Mouse (Mus musculus) spleen, postnatal 14 days (tissue): ENCODE measurements around the gene Yipf3.

Source experiments
- DNase-seq, 2 experiments: peaks; one replicate each; pipeline ENCODE4 v3.0.0; 2021 to 2022; ENCODE audit warnings: low spot score in 2 of 2

Yipf3 gene

GRCm38 (mm10) chr17:46247512-46248188, at the start of gene Yipf3, which contains the start of gene Polr1c:
Gene Yipf3, plus strand, starts transcription at chr17:46248080.
Gene Polr1c, minus strand, starts transcription at chr17:46248054.
- peak; percentile 88 to 93 for DNase-seq

DNA sequence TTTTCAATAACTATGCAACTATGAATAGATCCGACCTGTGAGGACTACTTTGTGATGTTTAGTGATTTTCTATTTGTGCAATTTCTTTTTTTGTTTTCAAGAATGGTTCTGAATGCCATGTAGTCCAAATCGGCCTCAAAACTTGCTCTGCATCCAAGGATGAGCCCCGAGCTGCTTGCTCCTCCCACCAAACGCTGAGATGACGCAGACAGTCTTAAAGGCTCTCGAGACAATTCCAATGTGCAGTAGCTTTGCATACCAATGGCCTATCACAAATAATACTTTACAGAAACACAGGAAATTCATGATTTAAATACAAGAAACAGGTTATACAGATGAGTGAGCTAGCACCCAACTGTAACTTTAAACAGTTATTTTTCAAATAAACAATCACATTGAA, 46.7 kb upstream of the Yipf3 start:
- no peak for DNase-seq

GRCm38 (mm10) chr17:46202421-46203071, 45.3 kb upstream of the Yipf3 start, which contains the start of the genes Polh and Xpo5:
Gene Polh, minus strand, starts transcription at chr17:46202645.
Gene Xpo5, plus strand, starts transcription at chr17:46202782.
- DNase-seq = peak; percentile 90 to 91

DNA sequence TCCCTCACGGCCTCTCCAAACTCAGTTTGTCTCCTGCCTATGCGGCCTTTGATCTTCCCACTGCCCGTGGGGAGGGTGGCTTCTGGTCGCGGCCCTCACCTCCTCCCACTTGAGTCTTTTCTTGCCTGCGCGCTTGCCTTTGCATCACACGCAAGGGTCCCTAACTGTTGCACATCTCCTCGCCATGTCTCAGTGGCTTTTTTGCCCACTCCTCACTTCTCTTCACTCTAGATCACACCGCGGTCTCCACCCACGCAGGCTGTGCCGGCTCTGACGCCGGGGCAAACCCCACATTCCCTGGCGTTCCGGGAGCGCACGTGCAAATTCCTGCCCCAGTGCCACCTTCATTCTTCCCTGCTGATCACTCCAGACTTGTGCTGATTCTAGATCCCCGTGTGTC, 44.8 kb upstream of the Yipf3 start:
- no peak for DNase-seq

GRCm38 (mm10) chr17:46206676-46207075, 41.2 kb upstream of the Yipf3 start:
- DNase-seq = no peak

GRCm38 (mm10) chr17:46210550-46210949, 37.3 kb upstream of the Yipf3 start:
- DNase-seq = no peak

DNA sequence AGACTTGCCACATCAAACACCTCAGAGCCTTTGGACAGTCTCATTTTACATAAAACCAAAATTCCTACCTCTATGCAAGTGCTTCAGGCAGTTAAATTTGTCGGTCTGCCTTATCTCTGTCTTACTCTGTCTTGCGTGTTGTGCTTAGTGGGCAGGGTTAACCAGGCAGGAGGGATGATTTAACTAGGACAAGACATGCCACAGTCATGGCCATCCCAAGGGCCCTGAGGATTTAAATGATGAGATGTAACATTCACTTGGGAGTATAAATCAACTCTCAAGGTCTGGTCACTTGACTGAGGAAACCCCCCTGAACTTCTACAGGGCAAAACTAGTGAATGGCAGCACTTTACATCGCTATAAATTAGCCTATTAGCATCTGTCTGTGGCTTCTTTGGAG, 26.3 kb upstream of the Yipf3 start:
- no peak for DNase-seq

- DNase-seq = no peak
These were observed 20.3 kb upstream of the Yipf3 start for GRCm38 (mm10) chr17:46227576-46227975.

DNA sequence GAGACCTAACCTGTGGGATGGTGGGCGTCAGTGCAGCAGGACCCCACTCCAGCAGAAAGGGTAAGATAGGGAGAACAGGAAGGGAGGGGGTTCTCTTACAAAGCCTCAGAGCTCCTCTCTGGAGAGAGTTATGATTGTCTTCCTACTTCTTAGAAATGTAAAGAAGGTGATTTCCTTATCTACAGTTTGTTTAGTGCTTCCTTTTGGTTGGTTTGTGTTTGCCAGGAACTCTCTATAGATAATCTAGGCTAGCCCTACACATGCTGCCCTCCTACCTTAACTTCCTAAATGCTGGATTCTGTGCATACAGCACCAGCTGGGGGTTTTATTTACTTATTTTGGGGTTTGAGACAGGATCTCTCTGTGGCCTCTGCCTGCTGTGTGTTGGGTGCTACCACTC, 11.8 kb upstream of the Yipf3 start:
- no peak for DNase-seq

DNA sequence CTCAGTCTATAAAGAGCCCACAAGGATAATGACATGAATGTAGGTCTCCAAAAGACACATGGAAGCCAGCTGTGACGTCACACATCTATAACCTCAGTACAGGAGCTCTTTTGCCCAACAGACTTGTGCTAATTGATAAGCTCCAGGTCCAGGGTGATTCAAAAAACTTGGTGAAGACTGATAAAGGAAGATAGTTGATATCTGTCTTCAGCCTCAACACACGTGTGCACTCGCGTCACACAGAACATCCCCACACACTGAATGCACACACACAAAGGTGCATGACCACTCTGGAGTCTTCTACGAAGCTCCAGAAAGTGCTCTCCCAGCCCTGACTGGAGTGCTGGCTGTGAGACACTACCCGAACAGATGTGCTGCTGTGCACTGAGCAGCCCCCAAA, 10.8 kb upstream of the Yipf3 start:
- no peak for DNase-seq

GRCm38 (mm10) chr17:46237480-46237879, 10.4 kb upstream of the Yipf3 start:
- DNase-seq = no peak

- no peak for DNase-seq
These were observed 8.3 kb upstream of the Yipf3 start for GRCm38 (mm10) chr17:46239516-46240114.

DNA sequence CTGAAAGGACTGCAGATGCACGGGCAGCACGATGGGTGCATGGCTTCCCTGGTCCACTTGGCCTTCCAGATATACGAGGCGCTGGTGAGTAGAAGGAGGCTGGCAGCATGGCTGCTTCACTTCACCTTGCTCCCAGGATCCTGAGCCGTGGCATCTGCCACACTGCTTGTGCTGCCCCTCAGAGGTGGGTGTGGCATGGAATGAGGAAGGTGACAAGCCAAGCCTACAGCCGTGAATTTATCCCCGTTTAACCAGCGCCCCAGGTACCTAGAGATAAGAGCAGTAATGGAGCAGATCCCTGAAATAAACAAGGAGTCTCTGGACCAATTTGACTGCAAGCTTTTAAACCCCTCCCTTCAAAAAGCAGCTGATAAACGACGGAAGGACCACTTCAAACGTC, 6.4 kb upstream of the Yipf3 start:
- DNase-seq = no peak

GRCm38 (mm10) chr17:46242274-46242673, 5.6 kb upstream of the Yipf3 start:
- DNase-seq = no peak

DNA sequence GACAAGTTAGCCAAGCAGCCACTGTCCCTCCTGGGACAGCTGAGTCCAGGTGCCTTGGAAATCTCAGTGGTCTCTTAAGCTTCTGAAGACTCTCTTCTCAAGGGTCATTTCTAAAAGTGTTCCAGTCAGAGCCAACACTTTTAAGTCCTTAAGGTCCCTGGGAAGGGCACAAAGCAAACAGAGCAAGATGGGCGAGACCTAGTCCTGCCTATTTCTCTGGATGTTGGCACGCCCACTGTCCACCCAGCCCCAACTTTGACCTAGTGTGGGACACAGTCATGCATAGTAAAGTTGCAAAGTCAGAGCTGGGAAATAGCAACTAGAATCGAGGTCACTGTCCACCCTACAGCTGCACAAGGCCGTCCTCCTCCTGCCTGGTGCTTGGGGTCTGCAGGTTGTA, 4.9 kb upstream of the Yipf3 start:
- DNase-seq = no peak

DNA sequence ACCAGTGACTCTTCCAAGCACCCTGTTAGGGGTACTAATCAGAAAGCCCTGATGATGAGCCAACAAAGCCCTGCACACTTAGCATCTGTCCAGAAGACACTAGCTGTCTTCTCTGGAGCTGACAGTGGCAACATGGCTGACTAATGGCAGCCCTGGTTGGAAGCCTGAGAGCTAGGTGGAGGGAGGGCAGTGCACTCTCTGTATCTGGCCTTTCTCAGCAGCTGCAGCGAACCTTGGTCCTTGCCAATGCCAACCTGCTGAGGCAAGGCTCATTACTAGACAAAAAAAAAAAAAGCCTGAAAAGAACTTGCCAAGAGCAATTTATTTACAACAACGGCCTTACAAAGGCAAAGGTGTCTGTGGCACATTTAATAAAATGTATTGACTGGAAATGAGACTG, 4.3 kb upstream of the Yipf3 start:
- DNase-seq = no peak

GRCm38 (mm10) chr17:46244579-46244978, 3.3 kb upstream of the Yipf3 start:
- no peak for DNase-seq

- no peak for DNase-seq
These were observed 276 bp downstream of the Yipf3 start for GRCm38 (mm10) chr17:46248189-46248522.

DNA sequence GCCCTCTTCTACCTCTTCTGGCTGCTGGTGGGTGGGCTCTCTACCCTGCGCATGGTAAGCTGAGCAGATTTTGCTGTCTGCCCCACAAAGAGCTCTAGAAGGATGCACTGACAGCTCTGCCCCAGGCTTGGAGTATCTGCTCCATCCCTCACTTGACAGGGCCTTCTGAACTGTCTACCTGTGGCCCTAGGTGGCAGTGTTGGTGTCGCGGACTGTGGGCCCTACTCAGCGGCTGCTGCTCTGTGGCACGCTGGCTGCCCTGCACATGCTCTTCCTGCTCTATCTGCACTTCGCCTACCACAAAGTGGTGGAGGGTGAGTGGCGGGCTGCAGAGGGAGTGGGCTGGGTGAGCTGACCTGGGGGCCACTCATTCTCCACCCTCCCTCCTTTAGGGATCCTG, 3.3 kb downstream of the Yipf3 start:
- DNase-seq = no peak

- DNase-seq = peak in 1 of 2 experiments; percentile 38
These were observed 4.9 kb downstream of the Yipf3 start for GRCm38 (mm10) chr17:46252571-46253451.

DNA sequence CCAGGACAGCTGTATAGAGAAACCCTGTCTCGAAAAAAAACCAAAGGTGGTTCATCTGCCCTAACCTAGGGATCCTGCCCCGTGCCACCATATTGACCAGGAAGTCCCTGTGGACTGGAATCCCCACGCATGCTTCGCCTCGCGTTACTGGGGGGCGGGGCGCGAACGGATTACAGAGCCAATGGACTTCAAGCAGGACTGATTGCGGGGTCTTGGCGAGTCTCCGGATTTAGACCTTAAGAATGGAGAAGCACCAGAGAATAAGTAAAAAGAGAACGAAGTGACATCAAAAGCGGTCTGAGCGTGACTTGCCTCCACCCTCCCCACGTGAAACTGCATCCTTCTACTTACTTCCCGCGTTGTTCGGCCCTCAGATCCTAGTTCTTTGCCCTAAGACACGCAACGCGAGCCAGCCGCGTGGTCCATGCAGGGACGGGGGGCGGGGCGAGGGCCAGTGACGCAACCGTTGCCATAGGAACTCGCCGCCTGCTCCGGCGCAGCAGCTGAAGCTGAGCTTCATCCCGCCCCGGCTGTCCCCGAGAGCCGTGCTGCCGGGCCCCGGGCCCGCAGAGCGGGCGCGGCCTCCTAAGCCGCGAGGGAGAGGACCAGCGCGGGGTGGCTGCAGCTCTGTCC, 5.7 kb downstream of the Yipf3 start, which contains the start of gene Lrrc73:
TSS of gene Lrrc73 (plus strand) at position 80 of the 633 bp plus-strand sequence.
- peak; percentile 73 to 86 for DNase-seq
